Mouse (Mus musculus) kidney, postnatal 36 days (tissue): ENCODE measurements around the gene Baiap2.

Experiments used
- DNase-seq, 2 experiments: peaks; one replicate each; pipeline ENCODE4 v3.0.0; 2021 to 2022; ENCODE audit warnings: mixed read lengths in 2 of 2

Baiap2 gene

DNA sequence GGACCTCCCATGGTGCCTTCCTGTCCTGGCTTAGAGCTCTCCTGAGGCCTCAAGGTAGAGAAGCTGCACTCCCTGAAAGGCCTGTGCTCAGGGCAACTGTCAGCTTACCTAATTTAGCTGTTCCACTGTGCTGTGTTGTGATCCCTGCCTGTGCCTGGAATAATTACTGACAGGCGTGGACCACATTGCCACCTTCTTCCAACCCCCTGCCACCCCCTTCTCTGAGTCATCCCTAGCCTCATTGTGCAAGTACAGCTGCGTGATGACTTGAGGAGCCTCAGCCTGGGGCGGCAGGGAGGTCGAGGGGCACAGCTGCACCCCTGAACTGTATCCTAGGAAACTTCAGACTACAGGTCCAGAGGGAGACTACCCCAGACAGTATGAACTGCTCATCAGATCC is 5.7 kb downstream of the Baiap2 start:
- no peak for DNase-seq

DNA sequence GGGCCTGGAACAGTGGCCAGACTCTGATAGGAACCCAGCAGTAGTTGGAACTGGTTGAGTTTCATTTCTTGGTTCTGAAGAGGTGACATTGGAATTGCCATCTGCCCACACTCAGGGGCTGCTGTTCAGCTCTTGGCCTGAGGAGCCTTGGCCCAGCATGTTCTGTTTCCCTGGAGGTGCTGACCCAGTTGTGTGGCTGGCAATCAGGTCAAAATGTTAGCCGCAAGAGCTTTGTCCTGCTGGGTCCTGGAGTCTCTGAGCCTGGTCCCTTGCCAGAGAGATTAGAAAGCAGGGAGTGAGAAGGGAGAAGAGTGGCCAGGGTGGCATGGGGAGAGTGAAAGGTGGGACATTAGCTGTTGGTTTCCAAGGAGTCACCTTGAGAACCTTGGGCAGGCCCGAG is 6.2 kb downstream of the Baiap2 start:
- DNase-seq = no peak

DNA sequence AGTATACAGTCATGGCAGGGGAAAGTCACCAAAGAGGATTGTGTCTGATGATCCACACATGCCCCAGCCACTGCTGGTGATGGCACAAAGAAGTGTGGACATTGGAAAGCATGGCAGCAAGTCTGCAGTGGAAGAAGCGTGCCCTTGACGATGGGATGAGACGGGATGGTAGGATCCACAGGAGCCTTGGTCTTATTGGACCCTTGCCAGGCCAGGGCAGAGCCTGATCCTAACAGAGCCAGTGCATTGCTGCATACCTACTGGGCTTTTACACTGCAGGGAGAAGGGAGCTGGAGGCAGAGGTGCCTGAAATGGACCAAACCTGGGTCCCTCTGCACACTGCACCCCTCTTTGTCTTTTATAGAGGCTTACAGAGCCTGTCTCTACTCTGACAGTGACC is 8.0 kb downstream of the Baiap2 start:
- DNase-seq = no peak

DNA sequence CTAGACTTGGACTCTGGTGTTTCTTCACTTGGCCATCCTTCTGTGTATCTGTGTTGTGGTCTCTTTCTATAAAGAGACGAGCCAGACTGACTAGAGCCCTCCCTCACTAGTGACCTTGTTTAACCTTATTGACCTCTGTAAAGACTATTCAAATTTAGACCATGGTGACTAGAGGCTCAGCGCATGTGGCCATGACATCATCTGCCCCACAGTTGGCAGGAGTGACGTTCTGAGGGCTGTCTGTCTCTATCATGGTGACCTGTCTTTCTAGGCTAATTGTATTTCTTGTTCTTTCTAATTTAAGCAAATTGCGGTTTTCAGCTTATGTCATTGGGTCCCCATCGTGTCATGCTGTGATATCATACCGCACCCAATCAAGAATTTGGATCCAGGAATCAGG is 8.8 kb downstream of the Baiap2 start:
- no peak for DNase-seq

DNA sequence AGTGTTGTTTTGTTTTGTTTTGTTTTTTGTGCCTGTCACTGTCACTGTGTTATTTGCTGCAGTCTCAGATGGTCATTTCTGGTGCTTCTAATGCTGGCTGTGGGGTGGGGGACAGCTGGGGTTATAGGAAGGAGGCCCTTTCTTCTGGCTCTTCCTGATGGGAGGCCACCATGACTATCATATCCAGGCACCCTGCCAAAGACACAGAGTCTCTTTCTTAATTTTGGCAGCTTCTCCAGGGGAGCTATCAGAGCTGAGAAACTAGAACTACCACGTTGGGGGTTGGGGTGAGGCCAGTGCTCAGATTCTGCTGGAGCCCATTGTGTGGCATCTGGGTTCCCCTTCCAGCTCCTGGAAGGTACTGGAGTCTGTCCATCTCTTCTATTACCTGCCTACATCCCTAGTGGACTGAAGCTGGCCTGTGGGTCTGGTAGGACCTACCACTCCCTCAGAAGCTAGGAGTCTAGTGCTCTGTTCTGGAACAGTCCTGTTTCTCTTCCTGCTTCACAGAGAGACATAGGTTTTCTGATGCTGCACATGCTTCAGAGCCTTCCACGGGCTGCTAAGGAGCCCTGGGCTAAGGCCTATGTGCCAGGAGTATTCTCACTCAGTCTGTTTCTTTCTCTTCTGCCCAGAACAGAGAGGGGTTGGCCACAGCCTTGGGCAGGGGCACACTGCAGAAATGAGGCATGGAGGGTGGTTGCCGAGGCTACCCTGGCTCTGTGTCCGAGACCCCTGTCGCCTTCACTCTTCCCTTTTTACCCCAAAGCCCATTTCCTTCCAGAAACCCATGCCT is 10.1 kb downstream of the Baiap2 start:
- DNase-seq = peak; percentile 79 to 88

DNA sequence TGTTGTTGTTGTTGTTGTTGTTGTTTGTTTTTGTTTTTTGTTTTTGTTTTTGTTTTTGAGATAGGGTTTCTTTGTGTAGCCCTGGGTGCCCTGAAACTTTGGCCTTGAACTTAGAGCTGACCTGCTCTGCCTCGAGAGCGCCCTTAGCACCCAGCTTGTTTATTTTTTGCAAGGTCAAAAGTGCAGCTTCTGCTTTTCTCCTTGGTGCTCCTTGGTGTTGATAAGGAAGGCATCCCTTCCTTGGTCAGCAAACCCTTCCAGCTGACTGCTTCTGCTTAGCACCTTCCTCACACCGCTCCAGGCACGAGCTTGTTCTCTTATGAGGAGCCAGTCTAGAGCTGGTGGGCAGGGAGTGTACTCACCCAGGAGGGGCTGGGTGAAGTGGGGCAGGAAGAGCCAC is 11.7 kb downstream of the Baiap2 start:
- no peak for DNase-seq

DNA sequence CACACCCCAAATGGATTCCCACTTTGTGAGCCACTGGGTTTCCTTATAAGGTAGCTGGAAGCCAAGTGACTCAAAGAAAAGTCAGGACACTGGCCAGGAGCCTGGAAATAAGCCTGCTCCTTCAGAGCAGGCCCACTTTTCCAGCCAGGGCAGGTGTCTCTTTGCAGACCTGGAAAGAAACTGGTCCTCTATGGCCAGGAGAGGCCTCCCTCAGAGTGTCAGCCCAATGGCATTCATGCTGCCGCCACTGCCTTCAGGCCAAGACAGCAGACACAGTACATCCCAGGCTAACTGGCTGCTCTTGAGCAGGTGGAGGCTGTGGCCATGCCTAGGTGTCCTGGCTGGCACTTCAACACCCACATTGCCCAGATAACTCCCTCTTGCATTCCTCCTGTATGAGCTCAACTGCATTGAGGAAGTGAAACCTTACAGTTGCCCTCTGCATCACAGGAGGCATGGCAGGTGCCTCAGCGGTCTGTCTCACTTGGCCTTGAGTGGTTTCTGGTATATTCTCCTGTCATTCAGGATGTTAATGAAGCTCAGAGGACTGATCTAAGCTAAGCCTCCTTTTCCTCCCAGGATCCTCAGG is 12.3 kb downstream of the Baiap2 start:
- DNase-seq = no peak

DNA sequence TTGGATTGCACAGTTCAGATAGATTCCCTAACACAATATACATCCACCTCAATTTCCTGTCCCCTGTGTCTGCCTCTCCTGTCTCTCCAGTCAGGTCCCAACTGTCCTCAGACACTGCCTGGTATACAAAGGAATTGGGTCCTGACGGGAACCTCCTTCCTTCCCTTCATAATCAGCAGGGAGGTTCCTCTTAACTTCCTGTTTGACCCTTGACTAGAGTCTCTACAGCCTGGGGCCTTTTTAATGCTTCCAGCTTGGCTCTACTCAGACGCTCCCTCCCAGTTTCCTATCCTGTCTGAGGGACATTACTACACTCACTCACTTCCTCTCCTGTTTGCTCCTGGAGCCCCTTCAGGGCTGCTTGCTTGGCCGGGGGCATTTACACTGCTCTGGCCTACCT is 12.9 kb downstream of the Baiap2 start:
- no peak for DNase-seq

DNA sequence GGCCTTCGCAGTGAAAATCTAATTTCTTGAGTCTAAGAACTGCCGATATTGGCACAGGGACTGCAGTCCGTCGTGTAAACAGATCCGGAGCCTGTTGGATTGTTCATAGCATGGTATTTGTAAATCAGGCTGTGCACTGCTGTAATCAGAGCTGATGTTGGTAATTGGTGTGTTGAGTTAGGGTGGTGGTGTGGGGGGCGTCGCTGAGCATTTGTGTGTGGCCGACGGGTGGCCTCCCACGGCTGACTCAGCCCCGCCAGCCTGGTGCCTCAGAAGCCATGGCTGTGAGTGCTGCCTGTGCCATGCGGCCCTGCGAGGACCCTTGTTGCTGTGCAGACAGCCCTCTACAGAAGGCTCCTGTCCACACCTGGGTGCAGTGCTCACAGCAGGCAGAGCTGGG is 14.0 kb downstream of the Baiap2 start:
- DNase-seq = no peak

DNA sequence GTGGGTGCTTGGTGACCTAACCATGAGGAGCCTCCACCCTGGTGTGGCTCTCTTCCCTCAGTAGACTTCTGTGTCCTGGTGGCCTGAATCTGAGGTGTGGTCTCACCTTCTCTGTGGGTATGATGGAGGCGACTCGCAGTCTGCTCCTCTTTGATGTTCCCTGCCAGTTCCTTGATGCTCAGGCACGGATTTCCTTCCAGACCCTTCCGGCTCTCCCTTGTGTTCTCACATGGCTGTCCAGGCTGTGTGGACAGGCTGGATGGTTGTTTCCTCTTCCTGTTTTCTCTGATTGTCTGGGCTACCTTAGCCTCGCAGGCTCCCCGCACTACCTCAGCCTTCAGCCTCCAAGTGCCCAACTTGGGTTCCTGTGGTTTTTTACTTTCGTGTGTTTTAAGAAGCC is 16.3 kb downstream of the Baiap2 start:
- DNase-seq = peak; percentile 39 to 63

DNA sequence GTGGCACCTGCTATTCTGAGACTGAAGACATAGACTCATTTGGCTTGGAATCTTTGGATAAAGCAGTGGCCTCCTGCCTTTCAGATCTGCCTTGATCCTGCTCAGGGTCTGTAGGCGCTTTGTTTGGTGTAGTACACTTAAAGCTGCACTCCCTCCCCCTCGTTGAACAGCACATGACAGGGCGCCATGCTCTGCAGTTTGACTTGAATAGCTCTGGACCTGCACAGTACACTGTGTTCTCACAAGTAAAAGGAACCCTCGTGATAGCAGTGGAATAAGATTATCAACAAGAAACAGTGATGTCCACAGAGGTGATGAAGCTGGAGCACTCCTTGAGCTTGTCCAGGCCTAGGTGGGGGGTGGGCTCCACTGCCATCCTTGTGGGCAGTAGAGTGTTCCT is 17.2 kb downstream of the Baiap2 start:
- no peak for DNase-seq

DNA sequence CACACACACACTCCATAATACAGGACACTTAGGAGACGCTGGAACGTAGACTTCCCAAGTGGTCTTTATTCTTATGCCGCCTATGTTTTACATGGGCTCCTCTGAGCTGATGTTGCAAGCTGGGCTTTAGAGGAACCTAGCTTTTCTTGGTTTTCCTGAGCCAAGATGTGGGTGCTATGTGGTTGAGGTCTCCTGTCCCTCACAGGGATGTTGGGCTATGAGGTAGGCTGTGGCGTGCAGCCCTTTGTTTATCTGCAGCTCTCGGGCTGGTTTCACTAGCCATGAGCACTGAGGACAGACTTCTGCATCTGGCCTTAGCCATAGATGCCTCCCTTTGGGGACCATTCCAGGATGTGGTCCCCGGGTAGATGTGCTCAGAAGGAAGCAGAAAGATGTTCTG is 18.1 kb downstream of the Baiap2 start:
- no peak for DNase-seq

DNA sequence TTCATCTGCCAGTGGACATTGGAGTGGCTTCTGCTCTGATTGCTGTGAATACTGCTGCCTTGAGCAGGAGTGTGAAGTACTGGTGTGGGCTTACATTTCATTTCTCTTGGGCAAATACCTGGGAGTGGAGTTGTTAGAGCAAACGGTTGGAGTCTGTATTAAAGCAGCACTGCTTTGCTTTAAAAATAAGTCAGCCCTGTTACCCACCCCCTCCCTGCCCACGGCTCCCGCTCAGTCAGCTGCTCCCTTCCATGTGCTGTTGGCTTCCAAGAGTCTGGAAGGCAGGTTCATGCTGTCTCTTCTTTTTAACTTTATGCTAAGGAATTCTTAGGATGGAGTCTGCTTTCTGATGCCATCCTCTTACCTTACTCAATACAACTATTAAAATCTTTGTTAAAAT is 18.9 kb downstream of the Baiap2 start:
- DNase-seq = no peak

DNA sequence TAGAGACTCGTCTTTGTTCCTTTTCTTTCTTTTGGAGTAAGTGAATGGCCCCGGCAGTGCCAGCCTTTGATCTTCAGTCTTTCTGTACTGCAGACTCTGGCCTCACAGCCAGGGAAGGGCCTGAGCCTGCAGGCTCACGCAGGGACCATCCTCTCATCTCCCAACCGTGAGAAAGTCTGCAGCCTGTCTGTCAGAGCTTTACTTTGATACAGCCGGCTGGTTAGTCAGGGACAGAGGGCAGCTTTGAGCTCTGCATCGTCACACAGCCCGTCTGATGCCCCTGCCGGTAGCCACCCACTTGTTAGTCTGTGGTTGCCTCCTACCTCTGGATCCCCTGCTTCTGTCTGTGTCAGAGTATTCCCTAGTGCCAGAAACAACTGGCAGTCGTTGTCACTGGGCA is 22.5 kb downstream of the Baiap2 start:
- DNase-seq = no peak

DNA sequence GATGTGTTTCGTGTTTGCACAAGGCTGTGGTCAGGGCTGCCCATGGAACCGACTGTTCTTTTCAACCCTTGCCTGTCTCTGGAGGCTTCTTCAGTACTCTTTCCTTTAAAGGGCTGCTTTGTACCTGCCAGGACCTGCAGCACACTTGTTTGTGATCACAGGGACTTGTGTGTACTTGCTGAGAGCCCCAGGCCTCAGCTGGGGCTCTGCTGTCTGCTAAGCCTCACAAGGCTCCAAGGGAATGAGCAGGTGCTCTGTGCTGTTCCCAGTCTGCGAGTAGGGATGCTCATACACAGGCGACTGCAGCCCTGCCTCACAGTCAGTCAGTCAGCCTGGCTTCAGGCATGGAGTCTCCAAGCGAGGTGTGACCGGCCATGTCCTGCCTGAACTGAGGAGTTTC is 23.7 kb downstream of the Baiap2 start:
- DNase-seq = no peak

DNA sequence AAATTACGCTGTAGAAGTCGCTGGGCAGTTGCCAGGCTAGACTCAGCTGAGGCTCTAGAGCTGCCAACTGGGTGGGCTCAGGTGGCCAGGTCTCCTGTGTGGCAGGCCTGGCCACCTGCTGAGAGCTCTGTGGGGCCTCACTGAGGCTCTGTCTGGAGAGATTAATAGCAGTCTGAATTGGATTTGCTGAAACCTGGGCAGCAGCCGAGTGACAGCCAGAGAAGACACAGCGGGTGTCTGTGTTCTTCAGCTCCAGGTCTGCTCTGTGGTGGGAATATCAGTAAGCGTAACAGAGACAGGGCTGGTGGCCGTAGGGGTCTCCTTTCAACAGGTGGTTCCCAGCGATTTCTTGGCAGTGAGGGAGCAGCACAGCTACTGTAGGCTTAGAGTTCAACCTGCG is 24.8 kb downstream of the Baiap2 start:
- no peak for DNase-seq

DNA sequence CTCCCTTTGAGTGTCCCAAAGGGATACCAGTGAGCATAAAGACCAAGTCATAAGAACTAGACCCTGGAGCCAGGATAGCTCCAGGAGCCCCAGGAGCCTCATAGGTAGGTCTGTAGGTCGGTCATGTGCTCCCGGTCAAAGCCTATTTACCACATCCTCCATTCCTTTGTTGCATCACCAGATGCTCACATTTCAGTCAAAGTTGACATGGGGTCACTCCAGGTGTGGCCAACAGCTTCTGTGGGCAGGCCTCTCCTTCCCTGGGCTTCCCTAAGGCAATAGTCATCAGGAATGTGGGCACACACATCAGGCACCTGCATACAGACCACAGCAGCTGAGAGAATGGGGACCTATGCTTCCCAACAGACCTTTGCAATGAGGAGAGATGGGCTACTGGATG is 25.3 kb downstream of the Baiap2 start:
- DNase-seq = no peak

DNA sequence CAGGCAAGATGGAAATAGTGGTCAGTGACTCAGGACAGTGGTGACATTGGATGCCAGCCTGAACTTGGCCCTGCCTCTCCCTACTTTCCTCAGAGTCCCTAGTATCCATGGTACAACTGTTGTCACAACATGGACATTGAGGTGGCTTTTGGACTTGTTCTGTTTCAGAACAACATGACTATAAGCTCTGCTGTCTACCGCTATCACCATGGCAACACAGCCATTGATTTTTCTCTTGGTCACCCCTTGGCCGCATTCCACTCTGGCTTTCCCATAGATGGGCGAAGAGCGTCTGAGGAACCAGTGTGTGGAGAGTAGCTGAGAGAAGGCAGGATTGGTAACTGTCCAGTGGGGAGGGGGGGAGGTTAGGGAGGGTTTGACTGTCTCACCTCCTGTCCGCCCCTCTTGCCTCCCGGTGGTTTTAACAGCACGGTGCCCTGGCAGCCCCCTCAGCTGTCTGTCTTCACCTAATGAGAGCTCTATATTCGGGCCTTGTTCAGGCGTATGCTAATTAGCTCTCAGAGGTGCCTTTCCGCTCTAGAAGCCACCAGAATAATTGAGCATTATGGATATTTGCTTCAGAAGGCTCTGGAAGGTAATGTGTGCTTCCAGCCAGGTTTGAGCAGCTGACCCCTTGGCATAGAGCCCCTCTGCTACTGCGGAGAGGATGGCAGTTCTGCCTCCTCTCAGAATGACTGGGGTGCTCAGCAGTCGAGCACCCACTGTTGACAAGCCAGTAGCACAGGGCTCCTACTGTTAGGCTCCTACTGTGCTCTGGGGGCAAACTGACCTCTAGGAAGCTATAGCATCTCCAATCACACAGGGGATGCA is 27.7 kb downstream of the Baiap2 start:
- DNase-seq = no peak

DNA sequence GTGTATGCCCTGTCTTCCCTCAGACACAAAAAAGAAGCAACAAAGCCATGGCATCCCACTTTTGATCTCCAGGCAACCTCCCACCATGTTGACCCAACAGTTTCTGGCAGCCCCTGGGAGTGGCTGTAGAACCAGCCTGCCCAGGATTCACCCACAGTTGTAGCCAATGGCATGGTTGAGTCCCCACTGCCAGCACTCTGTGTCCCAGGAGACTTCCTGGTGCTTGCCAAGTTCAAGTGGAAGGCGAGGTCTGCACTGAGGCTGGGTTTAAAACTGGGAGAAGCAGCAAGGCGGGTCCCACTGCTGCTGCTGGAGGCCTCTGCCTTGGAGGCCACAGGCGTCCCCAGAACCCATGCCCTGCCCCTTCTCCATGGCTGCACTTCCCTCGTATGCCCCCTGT is 31.2 kb downstream of the Baiap2 start:
- no peak for DNase-seq

DNA sequence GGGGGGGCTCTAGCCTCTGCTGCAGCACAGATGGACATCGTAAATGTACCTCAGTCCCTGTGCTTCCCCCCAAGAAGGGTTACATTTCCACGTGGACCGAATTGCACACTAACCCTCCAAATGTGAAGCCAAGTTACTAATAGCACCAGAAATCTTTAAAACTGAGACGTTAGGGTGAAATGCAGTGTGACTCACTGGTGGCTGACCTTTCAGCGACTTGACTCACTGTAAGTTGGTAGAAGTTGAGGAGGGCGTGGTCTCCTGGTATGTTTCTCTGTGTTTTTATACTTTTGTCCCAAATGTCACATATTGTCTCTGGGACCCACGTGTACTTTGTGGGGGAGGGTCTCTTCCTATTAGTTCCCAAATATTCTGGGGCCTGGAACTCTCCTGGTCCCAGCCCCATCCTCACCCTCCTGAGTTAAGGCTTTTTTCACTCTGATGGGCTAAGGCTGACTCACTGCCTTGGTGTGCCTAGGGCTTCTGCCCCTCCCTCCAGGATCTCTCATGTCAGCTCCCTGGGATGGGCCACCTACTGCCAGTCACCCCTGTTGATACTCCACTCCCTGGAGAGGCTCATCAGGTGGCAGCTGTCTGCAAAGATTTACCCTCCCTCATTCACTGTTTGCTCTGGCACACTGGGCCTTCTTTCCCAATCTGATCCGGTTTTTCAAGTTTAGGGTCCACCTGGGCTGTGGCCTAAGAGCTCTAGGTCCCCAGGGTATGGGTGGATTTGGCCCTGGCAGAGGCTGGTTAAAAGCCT is 33.4 kb downstream of the Baiap2 start:
- no peak for DNase-seq

DNA sequence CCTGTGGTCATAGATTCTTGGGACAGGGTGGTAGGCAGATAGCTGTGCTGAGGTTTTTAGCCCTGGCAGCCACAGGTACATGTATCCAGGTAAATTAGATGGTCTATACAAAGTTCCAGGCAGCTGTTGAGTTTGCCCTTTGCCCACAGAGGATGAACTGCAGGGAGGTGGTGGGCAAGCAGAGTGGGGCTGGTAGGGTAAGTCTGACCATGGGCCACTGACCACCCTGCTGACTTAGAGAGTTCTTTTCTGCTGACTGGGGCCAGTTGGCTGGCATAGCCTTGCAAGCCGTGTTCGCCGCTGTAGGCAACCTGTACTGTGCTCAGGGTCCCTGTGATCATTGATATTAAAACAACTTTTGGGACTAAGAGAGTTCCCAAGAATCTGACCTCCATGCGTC is 36.1 kb downstream of the Baiap2 start:
- DNase-seq = peak; percentile 52 to 70

DNA sequence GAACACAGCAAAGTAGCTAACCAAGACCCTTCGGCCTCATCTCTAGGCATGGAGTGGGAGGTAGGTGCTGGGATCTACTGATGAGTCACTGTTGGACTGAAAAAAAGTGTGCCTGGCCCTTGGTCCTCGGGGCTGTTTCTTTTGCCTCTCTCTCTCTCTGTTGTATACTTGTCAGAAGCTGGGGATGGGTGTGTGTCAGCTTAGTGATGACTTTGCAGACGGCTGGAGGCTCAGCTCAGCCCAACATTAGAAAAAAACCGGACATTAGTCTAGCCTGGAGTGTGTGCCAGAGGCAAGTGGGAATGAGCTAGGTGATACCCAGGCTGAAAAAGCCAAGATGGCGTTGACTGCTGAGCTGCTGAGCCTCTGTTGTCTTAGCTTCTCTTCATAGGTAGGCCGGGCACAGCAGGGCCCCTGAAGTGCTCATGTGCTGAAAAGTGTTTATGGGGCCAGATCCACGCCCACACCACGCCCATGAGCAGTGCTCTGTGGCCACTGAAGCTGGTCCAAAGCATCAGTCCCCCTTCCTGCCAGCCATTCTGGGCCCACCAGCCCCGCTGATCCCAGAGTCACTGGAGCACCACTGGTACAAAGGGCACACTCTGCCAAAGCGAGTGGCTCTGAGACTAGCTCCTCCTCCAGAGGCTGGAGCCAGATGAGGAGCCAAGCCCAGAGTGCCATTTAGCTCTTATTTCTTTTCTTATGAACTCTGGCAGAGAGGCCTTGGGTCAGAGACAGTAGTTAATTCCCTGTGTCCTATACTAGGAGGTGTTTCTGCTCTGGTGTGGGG is 37.2 kb downstream of the Baiap2 start:
- peak; percentile 75 to 83 for DNase-seq
